Mouse (Mus musculus) left cerebral cortex, adult 18-20 months (tissue): ENCODE measurements around the gene Gipc3. TPM values are rescaled to one million over a fixed set of nuclear protein-coding genes. Genes with fewer than 3 reads are reported as not detected.

Experiments used
- DNase-seq, 2 experiments: peaks; one replicate each; pipeline ENCODE4 v3.0.0; 2021 to 2022; ENCODE audit warnings: low spot score in 2 of 2, mixed read lengths in 1 of 2
- long read RNA-seq, 2 experiments: library from polyadenylated mRNA; stranded (forward); transcript quantifications; one replicate each; pipeline ENCODE4 v2.0.0; 2021
- total RNA-seq, 2 experiments: library from RNA; stranded (reverse); gene quantifications; 2 replicates each; pipeline ENCODE4 v1.2.3; 2021

The Gipc3 gene
- total RNA-seq: 1 to 10 TPM; 2.5 to 3.6 TPM
- long read RNA-seq, experiment 1: 0 reads
- long read RNA-seq, experiment 2, partial matches to known transcripts: 0 of 1 reads
- long read RNA-seq, experiment 2, other reads (novel, unspliced or antisense): 1 of 1 reads

- no peak for DNase-seq
Observed at GRCm38 (mm10) chr10:81342686-81343505, at the start of gene Gipc3. Gene Gipc3 (minus strand): TSS chr10:81343266.

GRCm38 (mm10) chr10:81392781-81393185, 49.7 kb upstream of the Gipc3 start, which contains the start of gene Smim24:
Gene Smim24 (plus strand): TSS chr10:81393051.
- DNase-seq: no peak

- no peak for DNase-seq
Observed at GRCm38 (mm10) chr10:81392270-81392669, 49.2 kb upstream of the Gipc3 start.

- no peak for DNase-seq
Observed at GRCm38 (mm10) chr10:81390678-81390965, 47.6 kb upstream of the Gipc3 start.

GRCm38 (mm10) chr10:81389801-81390677, 47.0 kb upstream of the Gipc3 start:
- DNase-seq: peak; percentile 68 to 79

- no peak for DNase-seq
Observed at GRCm38 (mm10) chr10:81389373-81389772, 46.3 kb upstream of the Gipc3 start.

- DNase-seq: no peak
Observed at GRCm38 (mm10) chr10:81388505-81389055, 45.5 kb upstream of the Gipc3 start, which contains the start of gene Gm48552. Gene Gm48552 (plus strand): TSS chr10:81389005.

- DNase-seq: no peak
Observed at GRCm38 (mm10) chr10:81387716-81388115, 44.6 kb upstream of the Gipc3 start.

- no peak for DNase-seq
Observed at GRCm38 (mm10) chr10:81385603-81386306, 42.7 kb upstream of the Gipc3 start.

- DNase-seq: no peak
Observed at GRCm38 (mm10) chr10:81384605-81384982, 41.5 kb upstream of the Gipc3 start.

- DNase-seq: peak; percentile 98 to 99
Observed at GRCm38 (mm10) chr10:81383802-81384604, 40.9 kb upstream of the Gipc3 start, which contains the start of the genes Dohh and Gm48551. Gene Dohh (plus strand): TSS chr10:81384428. Gene Gm48551 (plus strand): TSS chr10:81384466.

- no peak for DNase-seq
Observed at GRCm38 (mm10) chr10:81382039-81382438, 39.0 kb upstream of the Gipc3 start.

GRCm38 (mm10) chr10:81379809-81380378, 36.8 kb upstream of the Gipc3 start:
- DNase-seq: no peak

GRCm38 (mm10) chr10:81379183-81379553, 36.1 kb upstream of the Gipc3 start:
- DNase-seq: no peak

GRCm38 (mm10) chr10:81378553-81379182, 35.6 kb upstream of the Gipc3 start:
- DNase-seq: peak; percentile 100

- no peak for DNase-seq
Observed at GRCm38 (mm10) chr10:81377793-81378552, 34.9 kb upstream of the Gipc3 start, which contains the start of gene Fzr1. Gene Fzr1 (minus strand): TSS chr10:81378516.

GRCm38 (mm10) chr10:81377362-81377664, 34.2 kb upstream of the Gipc3 start:
- no peak for DNase-seq

- no peak for DNase-seq
Observed at GRCm38 (mm10) chr10:81376561-81377361, 33.7 kb upstream of the Gipc3 start.
